Mouse (Mus musculus): ENCODE data around the gene Il12rb1. TPM values are rescaled to one million over a fixed set of nuclear protein-coding genes. Genes with fewer than 3 reads are reported as not detected.
"Not testable (repeated sequence)": the region's sequence is repeated elsewhere in the genome, so short reads cannot be mapped to it uniquely, and the experiment has no call there.

Il12rb1 gene
- polyA plus RNA-seq, 1 experiment from 2014 or later: 0.20 TPM

- Histone ChIP-seq H3K27ac (no peak overlapping the region), H3K36me3 (no peaks in the 10 kb centered on the region), H3K9me3 (replicated peaks) (no peaks in the 10 kb centered on the region), H3K4me3 (replicated peaks) (no peak overlapping the region), H3K4me1 (replicated peaks) (peaks cover 31% of the 10 kb centered on the region), H3K4me2 (no peak overlapping the region), H3K9ac (no peak overlapping the region), H3K27me3 (peaks cover 58% of the 10 kb centered on the region)
- ATAC-seq (ENCODE audit: low read depth) (no peak), DNase-seq (no peak)
- WGBS (ENCODE audit: insufficient replicate concordance): 64% methylated on average over 4 of the region's 4 CpGs
Observed at GRCm38 (mm10) chr8:70812885-70813284, 4.6 kb downstream of the Il12rb1 start.

GRCm38 (mm10) chr8:70816679-70817078, 8.4 kb downstream of the Il12rb1 start:
- Histone ChIP-seq H3K9me3 (replicated peaks) (no peaks in the 10 kb centered on the region; the same call in 1 of the 2 replicates), H3K4me2 (peak overlapping the region; percentile 54), H3K4me1 (replicated peaks) (peaks cover 40% of the 10 kb centered on the region), H3K36me3 (no peaks in the 10 kb centered on the region), H3K27me3 (peaks cover 74% of the 10 kb centered on the region), H3K4me3 (replicated peaks) (peak overlapping the region; percentile 15; the same call in 1 of the 2 replicates), H3K9ac (no peak overlapping the region), H3K27ac (no peak overlapping the region)
- WGBS (ENCODE audit: insufficient replicate concordance): 7% methylated on average over 30 of the region's 30 CpGs
- peak; percentile 78 for ATAC-seq (ENCODE audit: low read depth)
- DNase-seq: peak; percentile 56

- Histone ChIP-seq H3K4me1 (replicated peaks) (peaks cover 44% of the 10 kb centered on the region), H3K36me3 (no peaks in the 10 kb centered on the region), H3K4me2 (peak overlapping the region; percentile 46), H3K27ac (no peak overlapping the region), H3K27me3 (peaks cover 54% of the 10 kb centered on the region), H3K4me3 (replicated peaks) (0 out of 2 replicates have a peak overlapping the region, but pooled peaks have one; percentile 10), H3K9me3 (replicated peaks) (no peaks in the 10 kb centered on the region; the same call in 1 of the 2 replicates), H3K9ac (peak overlapping the region; percentile 33; the same call in 1 of the 2 replicates)
- no peak for DNase-seq
- WGBS (ENCODE audit: insufficient replicate concordance): 12% methylated on average over 31 of the region's 31 CpGs
- peak; percentile 53 for ATAC-seq (ENCODE audit: low read depth)
Observed at GRCm38 (mm10) chr8:70820101-70820935, 12.1 kb downstream of the Il12rb1 start.

- Histone ChIP-seq H3K4me1 (replicated peaks) (peaks cover 38% of the 10 kb centered on the region), H3K9ac (peak overlapping the region; percentile 49; the same call in 1 of the 2 replicates), H3K9me3 (replicated peaks) (no peaks in the 10 kb centered on the region; the same call in 1 of the 2 replicates), H3K27ac (peak overlapping the region; percentile 58; the same call in 1 of the 2 replicates), H3K4me2 (no peak overlapping the region; the same call in 1 of the 2 replicates), H3K4me3 (replicated peaks) (no peak overlapping the region), H3K36me3 (no peaks in the 10 kb centered on the region), H3K27me3 (peaks cover 43% of the 10 kb centered on the region)
- 15% methylated on average over 30 of the region's 30 CpGs for WGBS (ENCODE audit: insufficient replicate concordance)
- DNase-seq (peak; percentile 59), ATAC-seq (ENCODE audit: low read depth) (peak; percentile 24; the same call in 1 of the 2 replicates)
Observed at GRCm38 (mm10) chr8:70821399-70821962, 13.2 kb downstream of the Il12rb1 start.

GRCm38 (mm10) chr8:70821992-70822391, 13.7 kb downstream of the Il12rb1 start:
- 38% methylated on average over 11 of the region's 11 CpGs for WGBS (ENCODE audit: insufficient replicate concordance)
- peaks cover 37% of the 10 kb centered on the region for H3K27me3 ChIP-seq
- H3K36me3 ChIP-seq: no peaks in the 10 kb centered on the region
- H3K9ac ChIP-seq: peak overlapping the region; percentile 49; the same call in 1 of the 2 replicates
- peak overlapping the region; percentile 58; the same call in 1 of the 2 replicates for H3K27ac ChIP-seq
- DNase-seq (no peak), ATAC-seq (ENCODE audit: low read depth) (no peak)
- no peak overlapping the region for H3K4me3 ChIP-seq (replicated peaks)
- peaks cover 33% of the 10 kb centered on the region for H3K4me1 ChIP-seq (replicated peaks)
- no peak overlapping the region; the same call in 1 of the 2 replicates for H3K4me2 ChIP-seq
- no peaks in the 10 kb centered on the region; the same call in 1 of the 2 replicates for H3K9me3 ChIP-seq (replicated peaks)

- H3K4me1 ChIP-seq (replicated peaks): peaks cover 29% of the 10 kb centered on the region
- 80% methylated on average over 3 of the region's 3 CpGs for WGBS (ENCODE audit: insufficient replicate concordance)
- H3K9ac ChIP-seq: peak overlapping the region; percentile 29; the same call in 1 of the 2 replicates
- H3K4me2 ChIP-seq; H3K9me3 ChIP-seq (replicated peaks); H3K36me3 ChIP-seq; H3K4me3 ChIP-seq (replicated peaks); ATAC-seq (ENCODE audit: low read depth); DNase-seq; H3K27ac ChIP-seq: not testable (repeated sequence)
- peaks cover 31% of the 10 kb centered on the region for H3K27me3 ChIP-seq
Observed at GRCm38 (mm10) chr8:70822594-70822993, 14.3 kb downstream of the Il12rb1 start.

- H3K27me3 ChIP-seq: peaks cover 26% of the 10 kb centered on the region
- no peak for ATAC-seq (ENCODE audit: low read depth)
- H3K9ac ChIP-seq: no peak overlapping the region
- H3K4me1 ChIP-seq (replicated peaks): peaks cover 29% of the 10 kb centered on the region
- DNase-seq: no peak
- H3K9me3 ChIP-seq (replicated peaks): no peaks in the 10 kb centered on the region
- H3K36me3 ChIP-seq: no peaks in the 10 kb centered on the region
- H3K4me3 ChIP-seq (replicated peaks): no peak overlapping the region
- WGBS (ENCODE audit: insufficient replicate concordance): 81% methylated on average over 7 of the region's 7 CpGs
- H3K4me2 ChIP-seq: no peak overlapping the region
- H3K27ac ChIP-seq: no peak overlapping the region
Observed at GRCm38 (mm10) chr8:70823802-70824201, 15.6 kb downstream of the Il12rb1 start.

GRCm38 (mm10) chr8:70825816-70826215, 17.6 kb downstream of the Il12rb1 start:
- WGBS (ENCODE audit: insufficient replicate concordance): 77% methylated on average over 8 of the region's 8 CpGs
- Histone ChIP-seq H3K27ac (no peak overlapping the region), H3K27me3 (peaks cover 10% of the 10 kb centered on the region), H3K9ac (no peak overlapping the region), H3K4me2 (no peak overlapping the region), H3K4me1 (replicated peaks) (peaks cover 15% of the 10 kb centered on the region), H3K4me3 (replicated peaks) (no peak overlapping the region), H3K36me3 (no peaks in the 10 kb centered on the region), H3K9me3 (replicated peaks) (no peaks in the 10 kb centered on the region)
- ATAC-seq (ENCODE audit: low read depth): no peak
- DNase-seq: no peak

GRCm38 (mm10) chr8:70827010-70827409, 18.8 kb downstream of the Il12rb1 start:
- H3K9me3 ChIP-seq (replicated peaks): no peaks in the 10 kb centered on the region
- WGBS (ENCODE audit: insufficient replicate concordance): 91% methylated on average over 2 of the region's 2 CpGs
- H3K4me1 ChIP-seq (replicated peaks): peaks cover 7% of the 10 kb centered on the region
- peaks cover 4% of the 10 kb centered on the region for H3K27me3 ChIP-seq
- H3K36me3 ChIP-seq: no peaks in the 10 kb centered on the region
- H3K4me2 ChIP-seq: no peak overlapping the region
- ATAC-seq (ENCODE audit: low read depth): no peak
- no peak overlapping the region for H3K4me3 ChIP-seq (replicated peaks)
- H3K9ac ChIP-seq: no peak overlapping the region
- no peak for DNase-seq
- H3K27ac ChIP-seq: no peak overlapping the region

GRCm38 (mm10) chr8:70827796-70828195, 19.5 kb downstream of the Il12rb1 start:
- no peak for DNase-seq
- H3K4me2 ChIP-seq: no peak overlapping the region
- H3K9ac ChIP-seq: no peak overlapping the region
- peaks cover 2% of the 10 kb centered on the region for H3K27me3 ChIP-seq
- no peak overlapping the region for H3K27ac ChIP-seq
- peaks cover 13% of the 10 kb centered on the region for H3K4me1 ChIP-seq (replicated peaks)
- no peaks in the 10 kb centered on the region for H3K9me3 ChIP-seq (replicated peaks)
- no peak for ATAC-seq (ENCODE audit: low read depth)
- H3K4me3 ChIP-seq (replicated peaks): no peak overlapping the region
- no peaks in the 10 kb centered on the region for H3K36me3 ChIP-seq
- 85% methylated on average over 1 of the region's 1 CpGs for WGBS (ENCODE audit: insufficient replicate concordance)

GRCm38 (mm10) chr8:70831517-70831916, 23.3 kb downstream of the Il12rb1 start:
- no peak overlapping the region for H3K27ac ChIP-seq
- DNase-seq: no peak
- 82% methylated on average over 8 of the region's 8 CpGs for WGBS (ENCODE audit: insufficient replicate concordance)
- H3K4me2 ChIP-seq: no peak overlapping the region
- H3K27me3 ChIP-seq: no peaks in the 10 kb centered on the region
- no peak overlapping the region for H3K4me3 ChIP-seq (replicated peaks)
- H3K9me3 ChIP-seq (replicated peaks): no peaks in the 10 kb centered on the region
- no peak for ATAC-seq (ENCODE audit: low read depth)
- no peak overlapping the region for H3K9ac ChIP-seq
- peaks cover 50% of the 10 kb centered on the region for H3K4me1 ChIP-seq (replicated peaks)
- peaks cover 26% of the 10 kb centered on the region for H3K36me3 ChIP-seq
